Mouse (Mus musculus) heart, embryonic 14.5 days (tissue): ENCODE data around the gene Ckmt1. TPM values are rescaled to one million over a fixed set of nuclear protein-coding genes. Genes with fewer than 3 reads are reported as not detected.
A peak's percentile ranks its signal among the peaks of the same experiment; 100 is the strongest.

Source experiments
- ATAC-seq: fragments of 200-750 bp; cut with Nextera tagmentation; 2 replicates; pipeline ENCODE4 v1.8.0; 2017; ENCODE audit warnings: low read depth, moderate TSS enrichment; ENCODE audit not compliant: insufficient number of reproducible peaks, insufficient read depth, low FRiP score
- H3K27ac ChIP-seq, 2 experiments: fragments of 200-500 bp in 1 of 2; fragments of 300-500 bp in 1 of 2; sonication (generic) in 1 of 2; replicated peaks in 1 of 2; 2 replicates each; pipeline ENCODE4 v1.5.1; 2012 to 2014; ENCODE audit warnings: low read depth in 2 of 2, low read length in 2 of 2, control low read depth in 1 of 2, mild to moderate bottlenecking in 1 of 2, mixed read lengths in 1 of 2; ENCODE audit not compliant: control insufficient read depth in 1 of 2, insufficient read depth in 1 of 2
- H3K27me3 ChIP-seq: fragments of 300-500 bp; sonication (generic); 2 replicates; pipeline ENCODE4 v1.6.1; 2014; ENCODE audit warnings: mild to moderate bottlenecking, low read length, control low read depth; ENCODE audit not compliant: control insufficient read depth, insufficient read depth
- H3K36me3 ChIP-seq: fragments of 300-500 bp; sonication (generic); 2 replicates; pipeline ENCODE4 v1.6.1; 2014; ENCODE audit warnings: mild to moderate bottlenecking, control low read depth, low read length, mixed read lengths; ENCODE audit not compliant: control insufficient read depth, insufficient read depth
- H3K4me1 ChIP-seq, 2 experiments: fragments of 200-500 bp in 1 of 2; fragments of 300-500 bp in 1 of 2; sonication (generic) in 1 of 2; 2 replicates each; pipeline ENCODE4 v1.6.1; 2012 to 2014; ENCODE audit warnings: low read length in 2 of 2, control low read depth in 1 of 2, mixed read lengths in 1 of 2; ENCODE audit not compliant: control insufficient read depth in 2 of 2, insufficient read depth in 2 of 2
- H3K4me2 ChIP-seq: fragments of 300-500 bp; sonication (generic); 2 replicates; pipeline ENCODE4 v1.6.1; 2014; ENCODE audit warnings: mild to moderate bottlenecking, low read length
- H3K4me3 ChIP-seq, 2 experiments: fragments of 200-500 bp in 1 of 2; fragments of 300-500 bp in 1 of 2; sonication (generic) in 1 of 2; 2 replicates each; pipeline ENCODE4 v1.5.1; 2012 to 2014; ENCODE audit warnings: low read length in 2 of 2, mild to moderate bottlenecking in 2 of 2, control low read depth in 1 of 2, low read depth in 1 of 2, moderate library complexity in 1 of 2; ENCODE audit not compliant: control insufficient read depth in 1 of 2, insufficient read depth in 1 of 2
- H3K9ac ChIP-seq: fragments of 300-500 bp; sonication (generic); 2 replicates; pipeline ENCODE4 v1.6.1; 2014; ENCODE audit warnings: mild to moderate bottlenecking, low read length
- H3K9me3 ChIP-seq: fragments of 300-500 bp; sonication (generic); 2 replicates; pipeline ENCODE4 v1.6.1; 2016; ENCODE audit warnings: low read length, control low read depth; ENCODE audit not compliant: control insufficient read depth
- WGBS: fragments of 180-500 bp; shearing (Covaris S2); extraction: QIAGEN DNeasy Blood & Tissue Kit; methylation state at CpG from one replicate; pipeline ENCODE4 v1.1.7; 2014; 5-methylcytosine and 5-hydroxymethylcytosine counted together
- polyA plus RNA-seq: library from polyadenylated mRNA; unstranded; fragments of >200 nt; fragmentation: Nextera tagmentation; extraction: Ambion mirVana; gene quantifications from 2 replicates; pipeline ENCODE4 v1.2.1, GENCODE M21; 2014

The Ckmt1 gene
- polyA plus RNA-seq, 1 experiment from 2014 or later, result 0.72 TPM

GRCm38 (mm10) chr2:121412843-121413386 lies 55.4 kb downstream of the Ckmt1 start:
- ATAC-seq, result no peak
- H3K27me3 ChIP-seq, result no peaks in the 10 kb centered on the region
- WGBS, result 5% methylated on average over 4 of the region's 4 CpGs
- 0 out of 2 replicates have a peak, but pooled peaks cover 3% of the 10 kb centered on the region for H3K9me3 ChIP-seq
- peak overlapping the region; percentile 92 to 99 for H3K27ac ChIP-seq
- H3K4me3 ChIP-seq, result peak overlapping the region; percentile 53 to 100
- peaks cover 25% of the 10 kb centered on the region for H3K36me3 ChIP-seq
- peak overlapping the region; percentile 100 for H3K9ac ChIP-seq
- H3K4me1 ChIP-seq, result peaks cover 4 to 23% of the 10 kb centered on the region in 2 experiments
- H3K4me2 ChIP-seq, result peak overlapping the region; percentile 74

Other genes starting within 250 kb of the Ckmt1 start
- gene Tgm7, start 247.9 kb upstream of the Ckmt1 start, polyA plus RNA-seq, result not detected in 2 replicates
- 14.7 and 15.6 TPM in 2 replicates for gene Adal, start 217.3 kb upstream of the Ckmt1 start, polyA plus RNA-seq
- 16.9 TPM in 2 replicates for gene Lcmt2, start 217.1 kb upstream of the Ckmt1 start, polyA plus RNA-seq
- 31.5 and 33.5 TPM in 2 replicates for gene Tubgcp4, start 187.1 kb upstream of the Ckmt1 start, polyA plus RNA-seq
- 6.2 and 6.4 TPM in 2 replicates for gene Zscan29, start 186.6 kb upstream of the Ckmt1 start, polyA plus RNA-seq
- 44.1 and 47.5 TPM in 2 replicates for gene Trp53bp1, start 86.3 kb upstream of the Ckmt1 start, polyA plus RNA-seq
- gene Map1a, start 68.1 kb upstream of the Ckmt1 start, polyA plus RNA-seq, result 7.3 and 7.7 TPM in 2 replicates
- gene Ppip5k1, start 2.3 kb upstream of the Ckmt1 start, polyA plus RNA-seq, result 12.8 and 16.0 TPM in 2 replicates
- gene Strc, start 29.5 kb downstream of the Ckmt1 start, polyA plus RNA-seq, result not detected in 2 replicates
- gene Pdia3, start 56.1 kb downstream of the Ckmt1 start, polyA plus RNA-seq, result 339 and 411 TPM in 2 replicates
- gene Catsper2, start 56.1 kb downstream of the Ckmt1 start, polyA plus RNA-seq, result 3.1 and 3.4 TPM in 2 replicates
- gene Ell3, start 86.6 kb downstream of the Ckmt1 start, polyA plus RNA-seq, result 0.77 and 1.3 TPM in 2 replicates
- gene Serf2, start 91.5 kb downstream of the Ckmt1 start, polyA plus RNA-seq, result 675 and 694 TPM in 2 replicates
- gene Hypk, start 95.6 kb downstream of the Ckmt1 start, polyA plus RNA-seq, result 85.7 and 101 TPM in 2 replicates
- 0.20 and 0.63 TPM in 2 replicates for gene Serinc4, start 99.1 kb downstream of the Ckmt1 start, polyA plus RNA-seq
- gene Mfap1b, start 116.4 kb downstream of the Ckmt1 start, polyA plus RNA-seq, result 44.3 and 45.4 TPM in 2 replicates
- gene Mfap1a, start 149.0 kb downstream of the Ckmt1 start, polyA plus RNA-seq, result 18.3 and 20.5 TPM in 2 replicates
- gene Wdr76, start 149.0 kb downstream of the Ckmt1 start, polyA plus RNA-seq, result 6.5 and 7.2 TPM in 2 replicates